Mouse (Mus musculus): ENCODE measurements around the gene Tmod1.

Tmod1 gene

GRCm38 (mm10) chr4:46056163-46056562 lies 17.4 kb downstream of the Tmod1 start:
- no peak for DNase-seq

- DNase-seq: no peak
Observed at GRCm38 (mm10) chr4:46061259-46061962, 22.7 kb downstream of the Tmod1 start.

- DNase-seq: no peak
Observed at GRCm38 (mm10) chr4:46063841-46064240, 25.1 kb downstream of the Tmod1 start.

- no peak for DNase-seq
Observed at GRCm38 (mm10) chr4:46064263-46064662, 25.5 kb downstream of the Tmod1 start.

GRCm38 (mm10) chr4:46064961-46065360 lies 26.2 kb downstream of the Tmod1 start:
- no peak for DNase-seq

GRCm38 (mm10) chr4:46065695-46066340 lies 27.1 kb downstream of the Tmod1 start:
- DNase-seq: no peak

GRCm38 (mm10) chr4:46068060-46068459 lies 29.3 kb downstream of the Tmod1 start:
- no peak for DNase-seq

- no peak for DNase-seq
Observed at GRCm38 (mm10) chr4:46068573-46068972, 29.8 kb downstream of the Tmod1 start.

GRCm38 (mm10) chr4:46069851-46070482 lies 31.2 kb downstream of the Tmod1 start:
- DNase-seq: no peak

GRCm38 (mm10) chr4:46072631-46073030 lies 33.9 kb downstream of the Tmod1 start:
- no peak for DNase-seq

GRCm38 (mm10) chr4:46073736-46074135 lies 35.0 kb downstream of the Tmod1 start:
- no peak for DNase-seq

GRCm38 (mm10) chr4:46075664-46076063 lies 36.9 kb downstream of the Tmod1 start:
- no peak for DNase-seq

- DNase-seq: no peak
Observed at GRCm38 (mm10) chr4:46076892-46077291, 38.2 kb downstream of the Tmod1 start.

GRCm38 (mm10) chr4:46080261-46080660 lies 41.5 kb downstream of the Tmod1 start:
- DNase-seq: no peak

- no peak for DNase-seq
Observed at GRCm38 (mm10) chr4:46082555-46082954, 43.8 kb downstream of the Tmod1 start.

- DNase-seq: no peak
Observed at GRCm38 (mm10) chr4:46084416-46085172, 45.9 kb downstream of the Tmod1 start.

- no peak for DNase-seq
Observed at GRCm38 (mm10) chr4:46085223-46085811, 46.6 kb downstream of the Tmod1 start.

- no peak for DNase-seq
Observed at GRCm38 (mm10) chr4:46086718-46087426, 48.1 kb downstream of the Tmod1 start.

- no peak for DNase-seq
Observed at GRCm38 (mm10) chr4:46087427-46087771, 48.7 kb downstream of the Tmod1 start.

GRCm38 (mm10) chr4:46087852-46088251 lies 49.1 kb downstream of the Tmod1 start:
- no peak for DNase-seq

GRCm38 (mm10) chr4:46089524-46090125 lies 50.9 kb downstream of the Tmod1 start:
- DNase-seq: no peak
